Mouse (Mus musculus) CD4-positive, CD25-positive, alpha-beta regulatory T cell, adult 2 months (primary cell): Measurements from ENCODE around the gene Alk.

Experiments used
- DNase-seq: peaks from one replicate; pipeline ENCODE4 v3.0.0-alpha.2; 2012; ENCODE audit warnings: low read depth, low spot score

The Alk gene

GRCm38 (mm10) chr17:72038371-72038770 is 566.1 kb downstream of the Alk start:
- no peak for DNase-seq

DNA sequence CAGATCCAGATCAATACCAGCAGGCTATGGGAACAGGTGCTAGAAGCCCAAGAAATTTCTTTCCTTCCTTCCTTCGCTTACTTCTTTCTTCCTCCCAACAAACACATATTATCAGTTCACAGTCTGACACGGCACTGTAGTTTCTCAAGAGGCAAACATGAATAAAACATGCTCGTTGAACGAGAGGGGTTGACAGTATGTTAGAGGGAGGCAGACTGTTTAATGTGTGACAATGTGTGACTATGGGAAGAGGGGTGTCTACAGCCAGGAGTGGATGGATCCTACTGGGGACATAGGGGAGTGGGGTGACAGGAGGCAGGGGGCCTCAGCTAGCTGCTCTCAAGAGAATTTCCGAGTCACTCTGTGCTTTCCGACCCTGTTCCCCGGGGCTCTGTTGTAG is 573.8 kb downstream of the Alk start:
- DNase-seq, result no peak

DNA sequence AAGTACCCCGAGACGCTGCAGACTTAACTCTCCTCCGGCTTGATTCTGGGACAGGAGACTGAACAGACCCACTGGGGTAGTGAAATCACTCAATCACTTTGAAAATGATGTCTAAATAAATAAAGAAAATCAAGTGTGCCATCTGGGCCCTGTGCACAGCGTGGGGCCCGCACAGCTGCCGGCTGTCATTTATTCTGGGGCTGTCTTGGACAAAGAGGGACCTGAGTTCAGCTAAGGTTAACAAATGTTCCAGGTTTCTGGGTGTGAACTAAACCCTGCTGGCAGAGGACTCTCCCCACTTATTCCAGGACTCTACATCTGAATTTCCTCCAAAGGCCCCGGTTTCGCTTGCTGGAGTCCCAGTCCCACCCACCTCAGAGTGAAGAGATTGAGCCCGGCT is 581.1 kb downstream of the Alk start:
- no peak for DNase-seq

- no peak for DNase-seq
Observed at GRCm38 (mm10) chr17:72021733-72022669, 582.4 kb downstream of the Alk start.

DNA sequence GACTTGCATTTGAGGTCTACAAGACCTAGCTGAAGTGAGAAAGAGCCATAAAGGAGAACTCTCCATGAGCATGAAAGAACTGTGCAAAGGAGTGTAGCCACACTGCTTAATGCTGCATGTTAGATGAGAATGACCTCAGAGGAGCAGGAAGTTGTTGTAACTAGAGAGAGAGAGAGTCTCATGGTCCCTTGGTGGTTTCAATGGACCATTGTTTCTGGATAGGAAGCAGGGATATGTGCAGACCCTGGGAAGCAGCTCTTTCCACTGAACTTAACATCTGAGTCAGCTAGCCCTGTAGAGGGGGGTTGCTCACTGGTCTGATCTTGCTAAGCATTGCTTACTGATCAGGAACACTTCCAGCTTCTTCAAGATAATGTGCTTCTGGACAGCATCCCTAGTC is 587.1 kb downstream of the Alk start:
- DNase-seq, result no peak

- DNase-seq, result no peak
Observed at GRCm38 (mm10) chr17:72015253-72015652, 589.2 kb downstream of the Alk start.

DNA sequence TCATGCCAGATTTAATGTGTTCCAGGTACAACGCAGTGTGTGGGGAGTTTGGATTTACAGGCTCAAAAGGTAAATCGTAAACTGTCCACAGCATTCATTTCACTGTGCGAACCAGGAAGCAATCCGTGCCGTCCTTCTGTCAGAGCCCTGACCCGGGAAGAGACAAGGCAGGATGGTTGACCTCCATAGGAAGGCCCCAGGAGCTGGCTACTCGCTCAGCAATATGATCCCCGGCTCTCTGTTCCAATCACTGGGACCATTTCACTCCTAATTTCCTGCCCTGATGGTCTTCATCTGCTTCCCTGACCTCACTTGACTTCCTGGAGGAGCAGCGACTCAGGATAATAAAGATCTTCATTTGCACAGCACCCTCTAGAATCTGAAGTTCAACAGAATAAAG is 591.7 kb downstream of the Alk start:
- no peak for DNase-seq

- no peak for DNase-seq
Observed at GRCm38 (mm10) chr17:72009836-72010235, 594.6 kb downstream of the Alk start.

GRCm38 (mm10) chr17:72008389-72008788 is 596.0 kb downstream of the Alk start:
- no peak for DNase-seq

DNA sequence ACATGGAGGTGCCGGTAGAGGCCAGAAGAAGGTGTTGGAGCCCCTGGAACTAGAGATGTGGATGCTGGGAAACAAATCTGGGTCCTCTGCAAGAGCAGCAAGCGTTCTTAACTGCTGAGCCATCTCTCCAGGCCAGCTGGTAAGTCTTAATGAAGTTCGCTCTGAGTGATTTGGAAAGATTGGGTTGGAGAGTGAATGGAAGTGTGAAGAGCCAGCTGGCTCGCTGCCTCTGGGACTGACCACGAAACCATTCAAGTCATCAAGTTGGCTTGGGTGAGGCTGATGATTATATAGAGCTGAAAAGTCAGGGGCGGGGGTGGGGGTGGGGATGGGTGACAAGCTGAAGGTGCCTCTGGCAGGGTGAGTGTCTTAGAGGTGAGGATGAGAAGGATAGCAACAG is 599.1 kb downstream of the Alk start:
- no peak for DNase-seq

DNA sequence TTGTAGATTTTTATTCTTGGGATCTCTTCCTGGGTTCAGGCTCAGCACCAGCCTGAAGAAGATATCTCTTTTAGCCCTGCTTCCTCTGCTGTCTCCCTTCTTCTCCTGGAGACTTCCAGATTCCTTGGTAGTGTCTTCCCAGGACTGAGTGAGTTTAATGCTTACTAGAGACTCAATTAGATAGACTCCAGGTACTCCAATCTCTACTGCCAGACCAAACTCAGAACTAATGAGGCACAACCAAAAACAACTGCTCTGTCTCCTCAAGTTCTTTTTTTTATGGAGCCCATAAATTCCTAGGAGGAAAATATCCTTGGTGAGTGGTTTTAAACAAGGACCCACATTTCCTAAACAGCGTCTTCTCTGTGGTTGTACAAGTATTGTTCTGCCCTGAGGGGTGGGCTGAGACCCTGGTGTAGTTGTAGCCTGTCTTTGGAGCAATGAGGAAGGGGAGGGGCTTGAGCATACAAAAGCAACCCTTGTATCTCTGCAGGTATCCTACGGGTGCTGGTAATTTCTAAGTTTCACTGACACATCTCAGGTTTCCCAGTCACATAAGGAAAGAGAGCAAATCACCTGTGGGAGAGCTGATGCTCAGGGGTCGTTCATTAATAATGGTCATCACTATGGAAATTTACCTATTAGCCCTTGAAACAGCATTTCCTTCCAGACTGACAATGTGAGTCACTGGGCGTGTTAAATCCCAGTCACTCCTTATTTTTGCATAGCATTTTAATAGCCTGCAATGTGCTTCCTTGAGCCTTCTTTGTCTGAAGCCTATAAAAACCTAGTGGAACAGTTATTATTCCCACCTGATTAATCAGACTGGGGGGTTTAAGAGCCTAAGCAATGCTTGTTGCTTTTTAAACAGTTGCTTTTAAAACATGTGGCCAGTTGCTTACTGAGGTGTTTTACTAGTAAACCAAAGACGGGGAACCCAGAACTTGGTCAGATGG is 604.6 kb downstream of the Alk start:
- DNase-seq, result no peak

GRCm38 (mm10) chr17:71997680-71998079 is 606.7 kb downstream of the Alk start:
- no peak for DNase-seq

DNA sequence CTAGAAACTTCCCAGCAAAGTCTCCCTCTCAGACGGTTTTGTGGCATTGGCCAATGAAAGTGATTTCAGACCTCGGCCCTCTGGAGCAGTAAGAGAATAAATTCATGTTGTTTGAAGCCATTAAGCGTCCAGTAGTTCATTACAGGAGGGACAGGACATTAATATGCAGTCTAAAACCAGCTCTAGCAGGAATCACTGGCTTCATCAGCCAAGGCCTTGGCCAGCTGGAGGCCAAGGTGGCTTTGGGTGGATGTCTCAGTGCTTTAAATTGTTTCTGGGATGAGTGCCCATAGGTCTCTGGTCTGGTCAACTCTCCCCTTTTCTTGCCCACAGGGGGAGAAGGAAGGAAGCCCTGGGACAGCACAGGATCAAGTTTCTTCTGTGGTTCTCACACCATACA is 608.9 kb downstream of the Alk start:
- no peak for DNase-seq

- no peak for DNase-seq
Observed at GRCm38 (mm10) chr17:71994144-71994543, 610.3 kb downstream of the Alk start.

DNA sequence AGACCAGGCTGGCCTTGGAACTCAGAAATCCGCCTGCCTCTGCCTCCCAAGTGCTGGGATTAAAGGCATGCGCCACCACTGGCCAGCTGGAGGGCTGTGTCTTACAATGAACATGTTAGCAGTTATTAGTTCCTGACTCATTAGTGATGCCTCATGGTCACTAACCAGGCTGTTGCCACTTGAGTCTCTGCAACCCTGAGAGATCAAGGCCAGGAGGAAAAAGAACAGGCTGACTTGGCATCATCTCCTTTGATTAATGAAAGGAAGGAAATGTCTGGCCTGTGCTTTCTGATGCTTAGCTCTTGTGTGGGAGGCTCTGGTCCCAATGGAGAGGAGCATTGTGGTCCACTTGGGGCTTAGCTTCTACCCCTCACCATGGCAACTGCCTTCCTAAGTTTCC is 611.4 kb downstream of the Alk start:
- no peak for DNase-seq

GRCm38 (mm10) chr17:71991260-71991659 is 613.2 kb downstream of the Alk start:
- no peak for DNase-seq

DNA sequence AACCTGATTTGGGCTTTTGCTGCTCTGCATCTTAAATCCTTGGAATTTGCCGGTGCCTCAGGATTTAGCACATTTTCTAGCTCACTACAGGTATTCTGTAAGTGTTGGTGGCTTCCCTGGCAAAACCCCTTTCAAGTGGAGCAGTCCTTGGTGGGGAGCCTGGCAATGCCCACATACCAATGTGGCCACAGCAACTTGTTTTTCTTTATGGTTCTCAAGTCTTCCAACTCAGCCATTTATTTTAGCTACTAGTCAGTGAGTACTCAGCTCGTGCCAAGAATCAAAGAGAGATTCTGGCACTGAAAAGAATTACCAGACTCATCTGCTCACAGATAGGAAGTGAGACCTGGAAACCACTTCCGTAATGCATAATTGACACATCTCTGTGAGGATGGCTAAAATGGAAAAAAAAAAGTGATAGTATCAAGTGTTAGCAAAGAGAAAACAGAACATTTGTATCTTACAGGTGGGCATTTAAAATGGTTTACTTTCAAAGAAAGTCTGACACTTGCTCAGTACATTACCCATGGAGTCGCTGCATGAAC is 614.2 kb downstream of the Alk start:
- DNase-seq, result peak; percentile 25

- no peak for DNase-seq
Observed at GRCm38 (mm10) chr17:71988736-71989569, 615.5 kb downstream of the Alk start.

- DNase-seq, result peak; percentile 14
Observed at GRCm38 (mm10) chr17:71986998-71987397, 617.4 kb downstream of the Alk start.

- peak; percentile 58 for DNase-seq
Observed at GRCm38 (mm10) chr17:71986456-71986855, 618.0 kb downstream of the Alk start.

DNA sequence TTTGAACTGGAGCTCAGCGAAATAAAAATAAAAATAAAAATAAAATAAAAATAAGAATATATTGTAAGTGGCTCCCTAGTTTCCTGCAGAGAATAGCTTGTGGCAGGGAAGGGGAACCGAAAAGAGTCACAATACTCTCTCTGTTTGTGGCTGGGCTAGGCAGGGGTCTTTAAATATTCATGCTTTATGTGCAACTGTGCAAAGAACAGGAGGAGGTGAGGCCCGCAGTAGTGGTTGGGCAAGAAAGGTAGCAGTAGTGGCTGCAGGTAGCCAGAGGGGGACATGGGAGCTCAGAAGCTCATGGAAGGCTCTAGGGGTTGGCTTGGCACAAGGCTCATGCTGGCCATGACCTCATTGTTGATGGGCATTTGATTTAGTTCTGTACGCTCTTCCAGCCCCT is 623.2 kb downstream of the Alk start:
- no peak for DNase-seq
